Comparison of ENCODE assay signal across 15 mouse cellular contexts in the genomic region with DNA sequence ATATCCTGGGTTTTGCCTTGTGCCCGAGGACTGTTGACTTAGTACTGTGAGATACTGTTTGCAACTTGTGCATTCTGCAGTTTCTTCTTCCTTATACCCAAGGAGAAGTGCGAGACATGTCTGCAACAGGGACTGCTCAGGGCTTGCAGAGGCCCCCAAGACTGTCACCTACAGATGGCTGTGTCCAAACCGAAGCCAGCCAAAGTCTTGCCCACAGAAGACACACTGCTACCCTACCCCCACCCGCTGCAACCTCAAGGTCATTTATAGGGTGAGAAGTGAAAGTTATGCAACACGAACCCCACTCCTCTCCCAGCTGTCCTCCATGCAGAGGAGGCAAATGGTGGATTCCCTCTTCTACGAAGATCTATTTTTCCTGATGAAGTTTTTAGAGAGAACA. TPM values are rescaled to one million over a fixed set of nuclear protein-coding genes. Genes with fewer than 3 reads are reported as not detected.
DNase-seq lines count a peak whose midpoint lies in the region; ATAC-seq and TF ChIP-seq lines count a peak whose summit lies in the region.
"Had no signal": no experiment of that assay in that cellular context is flagged by ENCODE, and none has a peak within 500 bp of the region (broad histone marks: within the 10 kb centered on the region; RNA-seq: fewer than 3 reads in every experiment).

No protein-coding gene starts in this region.

- DNase-seq in heart, embryonic 10.5 days (ENCODE audit: low spot score): no peak
- no peak for DNase-seq in heart, postnatal 25 days (ENCODE audit: low spot score)
- no peak for DNase-seq in kidney, adult 2 months
- peak; percentile 42 for DNase-seq in A20 (ENCODE audit: low read depth, low spot score)
- DNase-seq in cerebellum, adult 8-10 months: no peak
- DNase-seq: adrenal gland, adult 8-10 months; cerebellum, adult 11 months; kidney, adult 8-10 months had no signal

- H3K27me3 ChIP-seq in heart, embryonic 10.5 days (ENCODE audit: insufficient read depth, poor library complexity, severe bottlenecking): peaks cover 20% of the 10 kb centered on the region; the same call in 1 of the 2 replicates
- no peaks in the 10 kb centered on the region for H3K27me3 ChIP-seq in kidney, adult 2 months (replicated peaks; ENCODE audit: control insufficient read depth, insufficient read depth, low read length)
- H3K27me3 ChIP-seq in kidney, embryonic 15.5 days: peaks cover 24% of the 10 kb centered on the region

- peaks cover 56% of the 10 kb centered on the region for H3K36me3 ChIP-seq in heart, embryonic 10.5 days
- H3K36me3 ChIP-seq in kidney, adult 2 months (ENCODE audit: control insufficient read depth, insufficient read depth, low read length): peaks cover 49% of the 10 kb centered on the region
- H3K36me3 ChIP-seq in kidney, embryonic 15.5 days: peaks cover 42% of the 10 kb centered on the region
- H3K36me3 ChIP-seq: embryonic facial prominence, embryonic 12.5 days; limb, embryonic 12.5 days had no signal

- no peak for ATAC-seq in kidney, embryonic 15.5 days (replicated peaks; ENCODE audit: low FRiP score)
- ATAC-seq in megakaryocyte, adult 5-6 weeks (ENCODE audit: poor library complexity, severe bottlenecking): peak; percentile 29
- ATAC-seq: forebrain, embryonic 16.5 days; midbrain, embryonic 16.5 days had no signal

- H3K4me1 ChIP-seq in heart, embryonic 10.5 days: peaks cover 58% of the 10 kb centered on the region
- H3K4me1 ChIP-seq in kidney, adult 2 months (ENCODE audit: control insufficient read depth, insufficient read depth, low read length): peaks cover 27% of the 10 kb centered on the region; the same call in 1 of the 2 replicates
- peaks cover 12% of the 10 kb centered on the region for H3K4me1 ChIP-seq in kidney, embryonic 15.5 days

- intact Hi-C loops in heart, postnatal 25 days (cut with DNase I): no loop called here

- H3K27ac ChIP-seq in heart, embryonic 10.5 days: peak overlapping the region; percentile 8; the same call in 1 of the 2 replicates
- peak overlapping the region; percentile 58 for H3K27ac ChIP-seq in kidney, adult 2 months (ENCODE audit: insufficient read depth, low read depth, low read length)
- H3K27ac ChIP-seq in kidney, embryonic 15.5 days: no peak overlapping the region
- H3K27ac ChIP-seq: embryonic facial prominence, embryonic 12.5 days; limb, embryonic 12.5 days; liver, embryonic 14.5 days had no signal

- H3K4me3 ChIP-seq in heart, embryonic 10.5 days: no peak overlapping the region
- peak overlapping the region; percentile 46 for H3K4me3 ChIP-seq in kidney, adult 2 months (ENCODE audit: insufficient read depth, low read depth, low read length)
- H3K4me3 ChIP-seq in kidney, embryonic 15.5 days (replicated peaks): no peak overlapping the region
- H3K4me3 ChIP-seq: embryonic facial prominence, embryonic 12.5 days; limb, embryonic 12.5 days had no signal

- H3K9me3 ChIP-seq in heart, embryonic 10.5 days: no peaks in the 10 kb centered on the region
- H3K9me3 ChIP-seq in kidney, embryonic 15.5 days (replicated peaks): no peaks in the 10 kb centered on the region
- H3K9me3 ChIP-seq: embryonic facial prominence, embryonic 12.5 days; limb, embryonic 12.5 days had no signal

- H3K9ac ChIP-seq in kidney, embryonic 15.5 days: no peak overlapping the region
- H3K9ac ChIP-seq: embryonic facial prominence, embryonic 12.5 days; limb, embryonic 12.5 days; liver, embryonic 14.5 days had no signal

- WGBS in heart, embryonic 10.5 days: 78% methylated on average over 6 of the region's 6 CpGs
- 44% methylated on average over 6 of the region's 6 CpGs for WGBS in kidney, adult 2 months
- WGBS in kidney, embryonic 15.5 days: 81% methylated on average over 6 of the region's 6 CpGs

- H3K4me2 ChIP-seq in kidney, embryonic 15.5 days: no peak overlapping the region
- H3K4me2 ChIP-seq: embryonic facial prominence, embryonic 12.5 days; limb, embryonic 12.5 days had no signal

- no peak for TF ChIP-seq CTCF in kidney, adult 2 months (conservative IDR thresholded peaks at IDR 0.05; ENCODE audit: insufficient read depth, insufficient read length, low read depth, low read length)

- TF ChIP-seq POLR2A in kidney, adult 2 months (IDR thresholded peaks at IDR 0.05; ENCODE audit: low read depth, low read length): no peak

RNA-seq across cellular contexts. Expression of gene Atp1b1, which starts 5.6 kb away (rescaled TPM):
- polyA plus RNA-seq in heart, embryonic 10.5 days (2016; fragmentation: Nextera tagmentation; extraction: Ambion mirVana): 181 and 298 TPM in 2 replicates
- total RNA-seq in heart, postnatal 25 days (2021): 100 to 1,000 TPM; 416 to 492 TPM
- 945 and 1,094 TPM in 2 replicates for polyA plus RNA-seq in kidney, adult 2 months (2012; rRNA removed)
- 163 and 179 TPM in 2 replicates for polyA plus RNA-seq in kidney, embryonic 15.5 days (2015; fragmentation: Nextera tagmentation; extraction: Ambion mirVana)
- 9.8 and 12.9 TPM in 2 replicates for total RNA-seq in megakaryocyte, adult 5-6 weeks (2015)
- total RNA-seq in megakaryocyte, adult 5-6 weeks (2017): 7.7 and 9.9 TPM in 2 replicates
